ENCODE assay signal across 9 mouse cellular contexts in genomic region chr5:35624751-35625239, GRCm38 (mm10). TPM values are rescaled to one million over a fixed set of nuclear protein-coding genes. Genes with fewer than 3 reads are reported as not detected.
DNase-seq lines count a peak whose midpoint lies in the region; ATAC-seq and TF ChIP-seq lines count a peak whose summit lies in the region.
"Had no signal": no experiment of that assay in that cellular context is flagged by ENCODE, and none has a peak within 500 bp of the region (broad histone marks: within the 10 kb centered on the region; RNA-seq: fewer than 3 reads in every experiment).

No protein-coding gene starts in this region.

- no peak for TF ChIP-seq CTCF in lung, postnatal 0 days (IDR thresholded peaks at IDR 0.05)

- no peak overlapping the region for H3K4me2 ChIP-seq in lung, postnatal 0 days (replicated peaks; ENCODE audit: low read depth, low read length)

- H3K27ac ChIP-seq in lung, postnatal 0 days (ENCODE audit: low read length): no peak overlapping the region

- no peaks in the 10 kb centered on the region for H3K36me3 ChIP-seq in lung, postnatal 0 days (ENCODE audit: insufficient read depth, low read length)

- H3K4me1 ChIP-seq in lung, postnatal 0 days (ENCODE audit: insufficient read depth, low read depth, low read length): peaks cover 6% of the 10 kb centered on the region; the same call in 1 of the 2 replicates

- ATAC-seq in lung, postnatal 0 days: peak; percentile 90
- ATAC-seq: liver, postnatal 0 days had no signal

- peak; percentile 54 to 72 for DNase-seq in kidney, postnatal 4 days
- no peak for DNase-seq in kidney, postnatal 25 days
- DNase-seq in gastrocnemius, postnatal 25 days: peak; percentile 93
- peak; percentile 84 for DNase-seq in lung, postnatal 0 days (ENCODE audit: low spot score)
- DNase-seq in urinary bladder, postnatal 10 days (ENCODE audit: low spot score): peak; percentile 36
- DNase-seq in right cerebral cortex, postnatal 10 days (ENCODE audit: low spot score in 2 of 2): no peak
- DNase-seq in layer of hippocampus, postnatal 36 days: no peak
- DNase-seq in spleen, postnatal 10 days (ENCODE audit: low spot score in 2 of 2): no peak
- DNase-seq: liver, postnatal 0 days had no signal

- no peak overlapping the region for H3K9ac ChIP-seq in lung, postnatal 0 days (replicated peaks; ENCODE audit: low read depth)
- H3K9ac ChIP-seq: liver, postnatal 0 days had no signal

- TF ChIP-seq EP300 in lung, postnatal 0 days (IDR thresholded peaks at IDR 0.05): peak; percentile 53; the same call in 1 of the 2 replicates

- 30% methylated on average over 4 of the region's 4 CpGs for WGBS in lung, postnatal 0 days

- no peaks in the 10 kb centered on the region for H3K27me3 ChIP-seq in lung, postnatal 0 days (replicated peaks; ENCODE audit: insufficient read depth, low read length)

- no peak overlapping the region for H3K4me3 ChIP-seq in lung, postnatal 0 days (ENCODE audit: low read depth, low read length)

- H3K9me3 ChIP-seq in lung, postnatal 0 days (ENCODE audit: low read length): no peaks in the 10 kb centered on the region

RNA-seq across cellular contexts. Expression of gene Acox3, which starts 42.0 kb away (rescaled TPM):
- 10 to 100 TPM; 16.4 to 18.9 TPM for total RNA-seq in gastrocnemius, postnatal 25 days (2021)
- 15.0 and 15.9 TPM in 2 replicates for polyA plus RNA-seq in lung, postnatal 0 days (2015; fragmentation: Nextera tagmentation; extraction: Ambion mirVana)
- 10 to 100 TPM; 26.3 to 28.8 TPM for total RNA-seq in layer of hippocampus, postnatal 36 days (2021)

RNA-seq across cellular contexts. Expression of gene Trmt44, which starts 49.9 kb away (rescaled TPM):
- total RNA-seq in gastrocnemius, postnatal 25 days (2021): 1 to 10 TPM; 1.5 to 1.6 TPM
- 3.4 and 4.4 TPM in 2 replicates for polyA plus RNA-seq in lung, postnatal 0 days (2015; fragmentation: Nextera tagmentation; extraction: Ambion mirVana)
- total RNA-seq in layer of hippocampus, postnatal 36 days (2021): 1 to 10 TPM; 7.6 to 9.1 TPM

RNA-seq across cellular contexts. Expression of gene Htra3, which starts 54.8 kb away (rescaled TPM):
- 10 to 100 TPM; 37.4 to 46.7 TPM for total RNA-seq in gastrocnemius, postnatal 25 days (2021)
- polyA plus RNA-seq in lung, postnatal 0 days (2015; fragmentation: Nextera tagmentation; extraction: Ambion mirVana): 35.7 and 40.5 TPM in 2 replicates
- 1 to 10 TPM; 3.8 to 7.3 TPM for total RNA-seq in layer of hippocampus, postnatal 36 days (2021)

Comparison
In these comparisons a context has a peak if more than half of its experiments do, and no peak if none do; other contexts are left out.
1. DNase-seq: peak in kidney, postnatal 4 days (2 of 2), gastrocnemius, postnatal 25 days (single experiment), lung, postnatal 0 days (single experiment) and urinary bladder, postnatal 10 days (single experiment); none in kidney, postnatal 25 days (0 of 2), right cerebral cortex, postnatal 10 days (0 of 2), layer of hippocampus, postnatal 36 days (0 of 2) and spleen, postnatal 10 days (0 of 2).
2. RNA of gene Htra3, which starts 54.8 kb away (total RNA-seq): 37.4 to 46.7 TPM in gastrocnemius, postnatal 25 days; 3.8 to 7.3 TPM in layer of hippocampus, postnatal 36 days; every median in the first group is over 4 times any median in the second.